Mouse (Mus musculus) urinary bladder, adult 18-20 months (tissue): ENCODE data around the gene Rexo5.

Experiments
- DNase-seq, 2 experiments: peaks; one replicate each; pipeline ENCODE4 v3.0.0; 2022; ENCODE audit warnings: low spot score in 2 of 2, mixed read lengths in 2 of 2

Rexo5 gene

DNA sequence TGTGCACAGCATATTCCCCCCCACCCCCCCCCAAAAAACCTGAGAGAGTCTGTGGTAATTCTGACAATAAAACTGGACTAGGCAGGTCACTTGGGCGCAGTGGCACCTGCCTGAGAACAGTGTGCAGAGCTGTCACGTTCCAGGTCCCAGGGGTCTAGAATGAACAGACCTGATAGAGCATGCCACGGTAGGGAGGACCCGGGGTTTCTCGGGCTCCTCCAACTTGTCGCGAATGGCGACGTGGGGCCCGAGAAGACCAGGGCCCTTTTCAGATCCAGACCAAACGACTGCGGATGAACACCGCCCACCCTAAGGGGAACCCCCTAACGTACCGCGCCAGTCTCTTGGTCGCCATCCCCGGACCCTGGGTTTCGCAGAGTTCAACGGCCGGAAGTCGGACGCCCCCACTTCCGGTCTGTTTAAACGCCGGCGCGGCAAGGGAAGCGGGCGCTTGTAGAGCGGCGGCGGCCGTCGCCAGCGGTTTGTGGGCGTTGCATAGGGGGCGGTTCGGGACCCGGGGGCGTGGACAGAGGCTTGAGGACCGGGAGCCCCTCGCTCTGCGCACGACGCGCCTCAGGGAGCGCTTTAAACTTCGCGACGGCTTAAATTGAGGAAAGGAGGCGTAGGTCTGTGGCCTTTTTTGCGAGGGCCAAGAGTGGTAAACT lies at the start of gene Rexo5, which contains the start of gene Eri2:
Gene Rexo5, plus strand, starts transcription at position 421 of the 665 bp plus-strand sequence.
Gene Eri2, minus strand, starts transcription at position 473 of the 665 bp plus-strand sequence.
- peak; percentile 74 to 77 for DNase-seq

DNA sequence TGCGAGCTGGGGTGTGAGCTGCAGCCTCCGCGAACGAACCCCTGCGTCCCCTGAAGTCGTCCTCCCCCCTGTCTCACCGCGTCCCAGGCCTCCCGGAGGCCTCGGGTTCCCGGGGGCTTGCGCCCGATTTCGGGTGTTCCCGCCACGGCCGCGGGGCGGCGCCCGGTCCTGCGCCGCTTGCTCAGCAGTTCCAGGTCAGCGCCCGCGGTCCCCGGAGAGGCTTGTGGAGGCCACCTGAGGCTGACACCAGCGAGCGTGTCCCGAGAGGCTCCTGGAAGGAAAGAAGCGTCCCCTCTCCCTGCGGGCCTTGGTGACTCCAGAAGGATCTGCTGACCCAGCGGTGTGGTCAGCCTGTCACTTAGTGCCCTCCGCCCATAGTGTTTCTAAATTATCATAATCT lies 49.5 kb upstream of the Rexo5 start:
- no peak for DNase-seq

DNA sequence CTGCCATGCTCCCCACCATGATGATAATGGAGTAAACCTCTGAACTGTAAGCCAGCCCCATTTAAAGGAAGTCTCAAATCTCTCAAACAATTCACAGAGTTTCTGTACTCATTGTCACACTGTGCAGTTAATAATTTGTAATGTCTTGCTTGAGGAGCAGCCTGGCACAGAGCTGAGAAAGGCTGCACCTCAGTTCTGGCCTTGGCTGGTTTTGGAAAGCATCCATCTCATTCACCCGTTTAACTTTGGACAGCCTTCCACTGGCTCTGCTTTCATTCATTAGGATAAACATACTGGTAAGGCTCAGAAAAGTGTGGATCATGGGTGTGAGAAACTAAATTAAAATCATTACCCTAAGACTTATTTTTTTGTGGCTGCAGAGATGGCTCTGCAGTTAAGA lies 47.9 kb upstream of the Rexo5 start:
- DNase-seq = no peak

DNA sequence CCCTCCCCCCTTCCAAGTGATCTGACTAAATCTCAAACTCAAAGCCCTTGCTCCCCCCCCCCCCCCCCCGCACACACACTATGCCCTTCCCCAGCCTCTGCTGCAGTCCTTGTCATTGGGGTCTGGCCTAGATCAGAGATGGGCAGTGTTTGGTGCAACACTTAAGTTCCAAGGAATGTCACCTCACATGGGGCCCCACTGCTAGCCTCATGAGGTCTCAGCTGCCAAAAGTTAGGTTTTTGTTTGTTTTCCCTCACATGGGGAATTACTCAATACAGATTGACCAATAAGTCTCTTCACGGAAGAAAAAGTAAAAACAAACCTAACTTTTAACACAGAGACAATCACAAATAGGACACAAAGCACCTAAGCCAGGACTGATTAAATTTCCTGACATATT lies 45.0 kb upstream of the Rexo5 start:
- no peak for DNase-seq

DNA sequence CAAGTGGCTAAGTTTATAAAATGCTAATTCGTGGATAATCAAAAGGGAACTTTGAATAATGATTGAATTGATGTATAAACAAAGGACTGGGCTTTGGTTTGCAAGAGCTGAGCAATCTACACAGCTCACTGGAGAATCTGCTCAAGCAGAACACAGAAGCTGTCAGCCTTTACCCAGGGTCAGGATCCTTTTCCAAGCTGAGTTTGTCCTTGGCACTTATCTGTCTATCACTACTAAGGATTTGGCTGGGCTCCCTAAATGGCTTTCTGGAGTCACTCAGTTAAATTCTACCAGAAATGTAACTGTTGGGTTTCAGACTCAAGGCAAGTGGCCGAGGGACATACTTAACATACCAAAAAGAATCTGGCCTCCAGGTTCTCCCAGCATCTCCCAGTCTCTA lies 43.9 kb upstream of the Rexo5 start:
- no peak for DNase-seq

DNA sequence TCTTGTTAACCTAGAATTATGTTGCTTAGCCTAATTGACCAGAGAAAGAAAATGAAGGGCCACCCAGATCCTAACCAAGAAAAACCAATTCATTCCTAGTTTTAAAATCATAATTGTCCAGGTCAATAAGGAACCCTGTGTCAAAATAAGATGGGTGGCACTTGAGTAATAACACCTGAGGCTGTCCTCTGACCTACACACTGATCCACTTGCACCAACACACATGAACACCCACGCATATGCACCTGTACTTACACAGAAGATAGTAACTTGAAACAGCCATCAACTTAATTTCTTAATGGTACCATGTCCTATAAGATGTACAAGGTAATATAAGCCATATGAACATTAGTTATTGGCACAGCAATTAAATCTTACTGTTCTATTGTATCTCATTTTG lies 40.1 kb upstream of the Rexo5 start:
- DNase-seq = no peak

DNA sequence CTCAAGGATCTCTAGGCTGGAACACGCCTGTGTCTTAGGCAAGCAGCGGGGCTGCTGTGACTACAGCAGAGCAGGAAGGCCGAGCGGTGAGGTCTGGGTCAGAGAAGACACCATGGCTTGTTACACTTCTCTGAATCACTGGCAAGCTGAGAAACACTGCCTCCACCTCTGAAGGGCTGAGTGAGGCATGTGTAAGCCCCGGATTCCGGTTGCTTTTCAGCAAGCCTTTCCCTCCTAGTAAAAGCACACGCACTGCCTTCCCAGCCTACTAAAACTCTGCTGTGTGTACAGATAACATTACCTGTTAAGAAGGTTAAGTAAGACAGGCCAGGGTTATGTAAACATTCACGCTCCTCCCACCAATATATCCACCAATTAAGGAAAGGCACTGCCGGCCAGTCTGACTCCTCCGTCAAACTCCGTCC lies 33.3 kb upstream of the Rexo5 start, which contains the start of gene Acsm3:
Gene Acsm3, plus strand, starts transcription at position 397 of the 425 bp plus-strand sequence.
- DNase-seq = no peak

DNA sequence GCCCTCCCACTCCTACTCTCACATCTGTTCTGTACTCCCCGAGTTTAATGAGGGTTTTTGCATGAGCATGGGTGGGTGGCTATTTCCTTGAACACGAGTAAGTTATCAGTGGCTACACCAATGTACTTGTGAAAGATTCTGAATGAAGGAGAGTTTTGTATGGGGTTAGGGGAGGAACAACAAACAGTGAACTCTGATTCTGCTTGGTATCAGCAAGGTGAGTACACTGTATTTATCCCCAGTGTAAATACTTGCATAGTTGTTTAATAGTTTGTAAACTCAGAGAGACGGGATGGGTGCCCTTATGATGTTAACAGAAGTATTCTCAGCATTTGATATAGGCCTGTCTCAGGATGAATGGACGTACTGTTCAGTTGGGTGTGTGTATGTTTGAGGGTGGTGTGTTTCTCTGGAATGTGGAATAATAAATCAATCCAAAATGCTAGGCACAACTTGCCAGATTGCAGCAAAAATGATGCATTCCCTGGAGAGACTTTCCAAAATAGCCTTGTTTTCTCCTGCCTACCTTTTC lies 31.6 kb upstream of the Rexo5 start:
- no peak for DNase-seq

DNA sequence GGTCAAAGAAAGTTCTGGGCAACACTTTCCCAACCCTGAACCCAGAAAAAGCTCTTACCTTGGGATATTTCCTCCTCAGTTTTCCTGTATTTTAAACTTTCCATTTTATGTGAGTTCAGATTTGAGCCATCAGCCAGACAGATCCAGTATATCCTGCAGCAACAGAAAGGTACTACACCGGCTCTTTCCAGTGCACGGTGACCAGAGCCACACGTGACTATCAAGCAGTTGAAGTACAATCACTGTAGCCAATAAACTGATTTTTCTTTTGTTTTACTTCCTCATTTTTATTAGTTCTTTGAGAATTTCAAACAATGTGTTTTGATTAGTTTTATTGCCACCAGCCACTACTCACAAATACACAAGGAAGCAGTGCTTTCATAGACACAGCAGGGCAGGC lies 29.4 kb upstream of the Rexo5 start:
- no peak for DNase-seq

DNA sequence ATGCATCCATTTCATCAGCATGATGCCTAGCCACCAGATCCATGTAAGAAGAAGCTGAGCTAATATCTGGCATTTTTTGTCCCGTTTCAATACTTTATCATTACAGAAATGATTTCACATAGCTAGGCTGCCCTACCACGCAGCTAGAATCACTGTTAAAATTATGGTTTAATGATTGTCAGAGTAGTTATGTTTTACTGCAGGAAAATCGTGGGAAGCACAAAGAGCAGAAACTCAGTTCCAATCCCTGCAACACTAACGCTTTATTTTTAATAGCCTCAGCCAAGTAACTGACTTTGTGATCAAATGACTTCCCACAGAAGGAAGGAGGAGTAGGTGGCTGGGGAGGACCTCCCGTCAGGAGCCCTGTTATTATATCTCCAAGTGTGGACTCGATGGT lies 26.8 kb upstream of the Rexo5 start:
- no peak for DNase-seq

DNA sequence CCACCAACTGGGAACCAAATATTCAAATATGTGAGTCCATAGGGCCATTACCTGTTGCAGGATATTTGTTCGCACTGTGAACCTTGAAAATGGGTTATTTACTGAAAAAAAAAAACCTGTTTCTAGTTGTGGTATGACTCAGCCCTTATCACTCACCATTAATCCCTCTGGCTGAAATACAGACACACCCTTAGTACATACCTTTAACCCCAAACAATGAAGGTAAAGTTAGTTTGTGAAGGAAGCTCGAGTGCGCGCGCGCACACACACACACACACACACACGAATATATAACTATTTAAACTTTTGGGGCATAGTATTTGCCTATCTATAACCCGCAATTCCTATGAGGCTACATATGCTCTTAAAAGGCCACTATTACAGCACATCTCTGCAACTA lies 23.9 kb upstream of the Rexo5 start:
- DNase-seq = no peak

DNA sequence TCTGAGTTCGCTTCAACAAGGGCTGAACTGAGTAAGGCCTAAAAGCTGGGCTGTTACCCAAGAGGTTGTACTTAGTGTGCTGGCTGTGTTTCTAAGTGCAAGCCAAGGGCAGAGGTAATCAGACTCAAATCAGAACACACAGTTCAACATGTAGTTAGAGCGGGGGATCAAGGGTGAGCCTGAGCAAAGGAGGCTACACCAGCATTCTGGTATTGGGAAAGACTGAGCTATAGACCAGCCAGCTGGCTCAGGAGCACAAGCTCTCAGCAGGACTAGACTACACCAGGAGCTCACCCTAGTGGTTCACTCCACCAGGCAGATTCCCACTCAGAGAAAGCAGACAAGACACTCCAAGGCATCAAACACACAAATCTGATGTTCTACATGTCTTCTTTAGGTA lies 10.4 kb upstream of the Rexo5 start:
- no peak for DNase-seq

DNA sequence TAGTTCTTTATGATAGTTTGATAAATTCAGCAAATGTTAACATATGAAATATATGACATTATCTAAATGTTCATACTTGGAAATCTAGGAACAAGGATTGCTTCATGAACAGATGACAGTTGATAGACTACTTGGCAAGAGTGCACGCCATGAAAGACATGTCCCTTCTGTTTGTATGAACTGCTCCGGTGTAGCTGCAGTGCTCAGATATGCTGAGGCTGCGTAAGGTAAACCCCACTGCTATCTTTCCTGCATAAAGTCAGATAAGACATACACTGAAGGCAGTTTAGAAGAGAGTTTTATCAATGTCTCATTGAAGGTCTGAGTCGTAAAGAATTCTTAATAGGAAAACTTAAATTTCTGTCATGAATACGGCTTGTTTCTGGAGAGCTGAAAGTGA lies 8.9 kb upstream of the Rexo5 start:
- DNase-seq = no peak

DNA sequence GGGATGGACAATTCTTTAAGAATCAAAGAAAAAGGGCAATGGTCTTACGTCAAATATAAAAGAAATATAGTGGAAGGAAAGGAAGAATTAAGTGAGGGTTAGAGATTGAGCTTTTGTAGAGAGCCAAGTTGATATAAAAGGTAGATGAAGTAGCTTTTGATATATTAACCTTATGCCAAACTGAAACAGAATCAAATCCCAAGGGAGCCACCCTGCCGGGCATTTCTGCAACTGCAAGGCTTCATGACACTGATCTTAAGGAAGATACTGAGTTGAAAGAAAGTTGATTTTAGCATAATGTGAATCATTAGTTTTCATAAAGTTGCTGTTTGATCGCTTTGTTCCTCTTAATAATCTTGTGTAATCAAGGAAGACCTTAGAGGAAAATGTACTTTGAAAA lies 4.8 kb upstream of the Rexo5 start:
- no peak for DNase-seq

DNA sequence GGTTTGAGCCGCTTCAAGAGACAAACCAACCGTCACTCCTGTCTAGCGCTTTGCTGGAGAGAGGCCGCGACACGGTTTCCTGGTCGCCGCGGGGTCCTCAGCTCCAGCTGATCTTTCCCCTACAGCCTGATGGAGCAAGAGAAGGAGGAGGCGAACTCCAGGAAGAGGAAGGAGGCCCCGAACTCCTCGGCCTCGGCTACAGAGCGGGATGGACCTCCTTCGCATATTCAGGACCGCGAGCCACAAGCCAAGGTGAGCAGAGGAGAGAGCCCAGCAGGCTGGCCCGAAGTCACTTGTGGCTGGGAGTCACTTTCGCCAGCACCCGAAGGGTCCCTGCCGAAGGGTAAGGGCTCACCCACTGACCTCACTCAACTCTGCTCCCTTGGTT lies 439 bp downstream of the Rexo5 start:
- no peak for DNase-seq

DNA sequence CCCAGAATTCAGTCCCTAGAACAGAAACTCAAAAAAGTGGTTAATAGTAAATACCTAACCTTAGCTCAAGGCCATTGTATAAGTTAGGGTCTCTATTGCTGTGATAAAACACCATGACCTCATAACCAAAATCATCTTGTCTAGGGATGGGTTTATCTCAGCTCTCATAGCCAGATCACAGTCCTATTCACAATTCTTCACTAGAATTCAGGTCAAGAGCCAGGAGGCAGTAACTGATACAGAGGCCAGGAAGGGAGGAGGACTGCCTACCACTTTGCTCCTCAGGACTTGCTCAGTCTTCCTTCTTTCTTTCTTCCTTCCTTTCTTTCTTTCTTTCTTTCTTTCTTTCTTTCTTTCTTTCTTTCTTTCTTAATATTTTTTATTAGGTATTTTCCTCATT lies 1.5 kb downstream of the Rexo5 start:
- no peak for DNase-seq

DNA sequence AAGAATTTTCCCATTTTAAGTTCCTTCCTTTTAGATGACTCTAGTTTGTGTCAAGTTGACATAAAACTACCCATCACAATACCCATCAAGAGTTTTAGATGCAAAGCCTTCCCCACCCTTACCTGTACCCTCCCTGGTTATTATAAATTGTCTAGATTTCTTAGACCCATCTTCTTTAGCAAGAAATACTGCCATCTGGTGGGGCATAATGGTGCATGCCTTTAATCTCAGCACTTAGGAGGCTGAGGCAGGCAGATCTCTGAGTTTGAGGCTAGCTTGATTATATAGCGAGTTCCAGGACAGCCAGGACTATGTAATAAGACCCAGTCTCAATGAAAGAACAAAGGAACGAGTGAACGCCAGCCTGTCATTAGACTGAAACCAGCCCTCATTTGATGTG lies 6.7 kb downstream of the Rexo5 start:
- DNase-seq = no peak

DNA sequence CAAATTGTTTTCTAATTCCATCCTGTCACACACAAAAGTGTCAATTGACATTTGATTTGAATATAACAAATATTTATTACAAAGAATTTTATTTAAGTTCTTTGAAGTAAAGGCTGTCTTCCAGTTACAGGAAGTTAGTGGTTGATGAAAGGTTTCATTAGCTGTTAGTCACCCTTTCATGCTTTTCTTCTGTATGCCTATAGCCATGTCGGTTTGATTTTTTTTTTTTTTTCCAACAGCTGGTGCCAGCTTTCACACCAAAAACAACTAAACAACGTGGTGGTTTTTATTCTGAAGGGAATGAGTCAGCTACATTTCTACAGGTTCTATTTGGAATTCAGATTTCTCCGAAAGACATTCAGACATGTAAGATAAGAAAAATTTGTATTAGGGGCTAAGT lies 7.2 kb downstream of the Rexo5 start:
- DNase-seq = no peak

DNA sequence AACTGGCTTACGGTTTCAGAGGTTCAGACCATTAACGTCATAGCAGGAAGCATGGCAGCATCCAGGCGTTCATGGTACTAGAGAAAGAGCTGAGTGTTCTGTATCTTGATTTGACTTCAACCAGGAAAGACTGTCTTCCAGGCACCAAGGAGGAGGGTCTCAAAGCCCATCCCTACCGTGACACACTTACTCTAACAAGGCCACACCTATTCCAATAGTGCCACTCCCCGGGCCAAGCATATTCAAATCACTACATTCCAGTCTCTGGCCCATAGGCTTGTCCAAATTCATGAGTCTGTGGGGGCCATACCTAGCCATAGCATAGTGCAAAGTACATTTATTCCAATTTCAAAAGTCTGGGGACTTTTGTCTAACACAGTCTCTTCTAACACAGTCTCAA lies 13.6 kb downstream of the Rexo5 start:
- DNase-seq = no peak

DNA sequence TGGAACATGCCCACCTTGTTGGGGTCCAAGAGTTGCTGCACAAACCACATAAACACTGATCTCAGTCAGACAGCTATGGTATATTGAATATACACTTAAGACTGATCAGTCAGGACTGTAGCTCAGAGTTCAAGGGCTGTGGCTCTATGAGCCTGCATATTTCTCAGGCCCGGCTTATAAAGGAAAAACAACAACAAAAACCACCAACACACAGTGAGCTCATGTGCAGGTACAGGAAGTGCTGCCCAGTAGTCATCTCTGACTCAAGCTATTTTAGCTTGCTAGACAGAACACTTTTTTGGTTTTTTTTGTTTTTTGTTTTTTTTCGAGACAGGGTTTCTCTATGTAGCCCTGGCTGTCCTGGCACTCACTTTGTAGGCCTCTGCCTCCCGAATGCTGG lies 14.9 kb downstream of the Rexo5 start:
- no peak for DNase-seq

DNA sequence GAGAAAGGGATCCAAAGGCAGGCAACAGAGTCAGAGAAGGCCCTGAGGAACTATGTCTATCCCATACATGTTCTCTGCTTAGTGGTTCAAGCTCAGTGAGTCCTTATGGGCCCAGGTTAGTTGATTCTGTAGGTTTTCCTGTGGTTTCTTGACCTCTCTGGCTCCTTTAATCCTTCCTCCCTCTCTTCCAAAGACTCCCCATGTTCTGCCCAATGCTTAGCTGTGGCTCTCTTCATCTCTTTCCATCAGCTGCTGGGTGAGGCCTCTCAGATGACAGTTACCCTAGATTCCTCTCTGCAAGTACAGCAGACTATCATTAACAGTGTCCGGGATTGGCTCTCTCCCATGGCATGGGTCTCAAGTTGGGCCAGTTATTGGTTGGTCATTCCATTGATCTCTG lies 41.6 kb downstream of the Rexo5 start:
- DNase-seq = no peak

DNA sequence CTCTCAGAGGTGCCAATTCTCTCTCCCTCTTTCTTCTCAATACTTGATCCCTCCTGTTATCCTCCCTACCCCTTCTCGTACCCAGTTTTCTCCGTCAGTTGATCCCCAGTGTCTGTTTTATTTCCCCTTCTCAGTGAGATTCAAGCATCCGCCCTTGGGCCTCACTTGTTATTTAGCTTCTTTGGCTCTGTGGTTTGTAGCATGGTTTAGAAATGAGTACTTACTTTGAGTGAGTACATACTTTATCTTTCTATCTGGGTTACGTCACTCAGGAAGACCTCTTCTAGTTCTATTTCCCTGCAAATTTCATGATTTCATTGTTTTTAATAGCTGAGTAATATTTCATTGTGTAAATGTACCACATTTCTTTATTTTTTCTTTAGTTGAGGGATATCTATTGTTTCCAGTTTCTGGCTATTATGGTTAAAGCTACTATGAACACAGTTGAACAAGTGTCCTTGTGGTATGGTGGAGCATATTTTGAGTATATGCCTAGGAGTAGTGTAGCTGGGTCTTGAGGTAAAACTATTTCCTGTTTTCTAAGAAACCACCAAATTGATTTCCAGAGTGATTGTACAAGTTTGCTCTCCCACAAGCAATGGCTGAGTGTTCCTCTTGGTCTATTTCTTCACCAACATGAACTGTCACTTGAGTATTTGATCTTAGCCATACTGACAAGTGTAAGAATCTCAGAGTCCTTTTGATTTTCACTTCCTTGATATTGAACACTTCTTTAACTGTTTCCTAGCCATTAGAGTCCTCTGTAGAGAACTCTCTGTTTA lies 42.4 kb downstream of the Rexo5 start:
- no peak for DNase-seq

DNA sequence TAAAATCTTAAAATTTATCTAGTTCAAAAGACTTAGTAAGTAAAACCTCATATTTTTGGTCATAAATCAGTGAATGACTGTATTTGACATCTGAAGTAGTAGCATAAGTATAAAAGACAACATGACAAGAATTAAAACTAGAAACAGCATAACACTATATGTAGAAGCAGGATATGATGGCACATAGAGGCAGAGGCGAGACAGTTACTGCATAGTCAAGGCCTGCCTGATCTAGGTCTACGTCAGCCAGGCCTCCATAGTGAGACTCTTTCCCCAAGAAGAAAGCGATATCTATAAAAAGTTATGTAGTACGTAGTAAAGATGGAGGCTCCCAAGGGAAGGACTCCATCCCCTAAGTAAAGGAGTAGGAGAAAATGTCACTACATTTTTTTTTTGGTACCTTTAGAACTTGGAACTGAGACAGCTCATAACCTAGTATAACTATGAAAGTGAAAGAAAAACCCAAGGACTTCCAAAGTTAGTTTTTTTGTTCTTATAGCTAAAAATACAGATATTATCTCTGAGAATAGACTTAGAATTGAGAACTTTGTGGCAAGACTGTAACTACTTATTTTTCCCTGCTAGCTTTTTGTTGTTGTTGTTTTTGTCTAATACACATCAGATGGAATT lies 48.1 kb downstream of the Rexo5 start:
- no peak for DNase-seq
